Mouse (Mus musculus) heart, embryonic 10.5 days (tissue): ENCODE measurements around the gene Dvl2. TPM values are rescaled to one million over a fixed set of nuclear protein-coding genes. Genes with fewer than 3 reads are reported as not detected.
A peak's percentile ranks its signal among the peaks of the same experiment; 100 is the strongest.

Experiments
- DNase-seq: peaks from one replicate; pipeline ENCODE4 v3.0.0-alpha.2; 2017; ENCODE audit warnings: low spot score
- H3K27ac ChIP-seq: fragments of 300-500 bp; sonication (generic); 2 replicates; pipeline ENCODE4 v1.5.1; 2016; ENCODE audit warnings: mild to moderate bottlenecking
- H3K27me3 ChIP-seq: fragments of 300-500 bp; sonication (generic); 2 replicates; pipeline ENCODE4 v1.6.1; 2016; ENCODE audit warnings: mild to moderate bottlenecking; ENCODE audit not compliant: poor library complexity, insufficient read depth, severe bottlenecking
- H3K36me3 ChIP-seq: fragments of 300-500 bp; sonication (generic); 2 replicates; pipeline ENCODE4 v1.6.1; 2016; ENCODE audit warnings: mild to moderate bottlenecking, moderate library complexity
- H3K4me1 ChIP-seq: fragments of 300-500 bp; sonication (generic); 2 replicates; pipeline ENCODE4 v1.6.1; 2016; ENCODE audit warnings: mild to moderate bottlenecking
- H3K4me3 ChIP-seq: fragments of 300-500 bp; sonication (generic); 2 replicates; pipeline ENCODE4 v1.5.1; 2016; ENCODE audit warnings: mild to moderate bottlenecking, moderate library complexity
- H3K9me3 ChIP-seq: fragments of 300-500 bp; sonication (generic); 2 replicates; pipeline ENCODE4 v1.6.1; 2016; ENCODE audit warnings: mild to moderate bottlenecking, moderate library complexity
- WGBS: fragments of 180-500 bp; shearing (Covaris S2); methylation state at CpG from one replicate; pipeline ENCODE4 v1.1.7; 2016; 5-methylcytosine and 5-hydroxymethylcytosine counted together
- polyA plus RNA-seq: library from polyadenylated mRNA; unstranded; fragments of >200 nt; fragmentation: Nextera tagmentation; extraction: Ambion mirVana; gene quantifications from 2 replicates; pipeline ENCODE4 v1.2.1, GENCODE M21; 2016

Gene Dvl2
- polyA plus RNA-seq, 1 experiment from 2014 or later = 40.3 TPM

DNA sequence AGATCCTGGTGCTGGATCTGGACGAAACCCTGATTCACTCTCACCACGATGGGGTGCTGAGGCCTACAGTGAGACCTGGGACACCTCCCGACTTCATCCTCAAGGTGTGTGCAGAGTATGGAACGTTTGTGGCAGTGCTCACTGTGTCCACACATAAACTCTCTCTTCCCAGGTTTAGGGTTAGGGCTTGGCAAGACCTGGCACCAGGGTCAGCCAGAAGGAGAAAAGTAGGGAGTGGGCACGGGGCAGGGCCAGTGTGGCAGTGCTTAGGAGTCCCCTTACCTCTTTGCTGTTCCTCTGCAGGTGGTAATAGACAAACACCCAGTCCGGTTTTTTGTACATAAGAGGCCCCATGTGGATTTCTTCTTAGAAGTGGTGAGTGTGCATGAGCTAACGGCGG is 16.0 kb upstream of the Dvl2 start:
- no peak for DNase-seq
- no peaks in the 10 kb centered on the region for H3K9me3 ChIP-seq
- no peaks in the 10 kb centered on the region for H3K27me3 ChIP-seq
- no peak overlapping the region for H3K4me3 ChIP-seq
- no peak overlapping the region for H3K27ac ChIP-seq
- WGBS = 91% methylated on average over 8 of the region's 8 CpGs
- peaks cover 25% of the 10 kb centered on the region for H3K4me1 ChIP-seq
- H3K36me3 ChIP-seq = peaks cover 63% of the 10 kb centered on the region

GRCm38 (mm10) chr11:69989949-69990348 is 10.4 kb upstream of the Dvl2 start:
- WGBS = 82% methylated on average over 8 of the region's 8 CpGs
- DNase-seq = no peak
- no peak overlapping the region for H3K4me3 ChIP-seq
- no peaks in the 10 kb centered on the region for H3K9me3 ChIP-seq
- 0 out of 2 replicates have a peak overlapping the region, but pooled peaks have one; percentile 16 for H3K27ac ChIP-seq
- peaks cover 70% of the 10 kb centered on the region for H3K36me3 ChIP-seq
- no peaks in the 10 kb centered on the region for H3K27me3 ChIP-seq
- peaks cover 19% of the 10 kb centered on the region for H3K4me1 ChIP-seq

DNA sequence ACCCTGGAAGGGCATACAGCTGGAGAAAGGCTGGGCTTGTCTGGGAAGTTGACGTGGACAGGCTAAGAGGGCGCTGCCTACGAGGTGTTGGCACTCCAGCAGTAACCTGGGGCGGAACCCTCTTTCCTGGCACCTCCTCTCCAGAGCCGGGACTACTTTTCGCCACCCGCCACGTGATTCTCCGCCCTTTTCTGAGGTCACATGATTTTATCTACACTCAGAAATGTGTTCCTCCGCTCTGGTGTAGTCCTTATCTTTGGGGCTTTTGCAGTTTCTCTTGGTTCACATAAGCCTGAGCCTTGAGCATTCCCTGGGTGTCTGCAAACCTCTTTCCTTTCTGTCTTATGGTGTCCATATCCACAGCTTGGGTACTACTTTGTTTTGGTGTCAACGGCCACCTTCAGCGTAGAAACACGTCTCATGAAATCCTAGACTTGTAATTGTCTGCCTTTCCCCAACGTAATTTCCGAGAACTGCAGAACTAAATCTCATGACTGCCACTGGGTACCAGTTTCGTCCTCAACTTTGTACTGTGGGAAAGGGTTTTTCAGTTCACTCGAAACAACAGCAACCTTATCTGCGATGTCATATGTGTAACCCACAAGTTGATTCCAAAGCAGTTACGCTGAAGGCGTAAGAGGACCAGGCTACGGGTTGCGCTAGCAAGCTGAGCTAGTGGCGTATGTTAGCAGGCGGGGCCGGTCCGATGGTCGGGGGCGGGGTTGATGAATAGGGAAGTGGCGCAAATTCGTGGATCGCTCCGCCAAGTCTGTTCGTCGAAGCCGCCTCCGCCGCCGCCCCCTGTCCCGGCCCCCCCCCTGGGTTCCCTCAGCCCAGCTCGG is 9.3 kb upstream of the Dvl2 start, which contains the start of gene Gabarap:
Gabarap (plus strand) TSS at position 294 of the 842 bp plus-strand sequence.
- H3K4me1 ChIP-seq = peaks cover 19% of the 10 kb centered on the region
- H3K27ac ChIP-seq = peak within 1 kb of the TSS; percentile 95
- H3K27me3 ChIP-seq = no peaks in the 10 kb centered on the region
- under 1% methylated on average over 40 of the region's 40 CpGs for WGBS
- no peaks in the 10 kb centered on the region for H3K9me3 ChIP-seq
- peak within 1 kb of the TSS; percentile 83 for H3K4me3 ChIP-seq
- H3K36me3 ChIP-seq = peaks cover 61% of the 10 kb centered on the region
- peak; percentile 98 for DNase-seq

DNA sequence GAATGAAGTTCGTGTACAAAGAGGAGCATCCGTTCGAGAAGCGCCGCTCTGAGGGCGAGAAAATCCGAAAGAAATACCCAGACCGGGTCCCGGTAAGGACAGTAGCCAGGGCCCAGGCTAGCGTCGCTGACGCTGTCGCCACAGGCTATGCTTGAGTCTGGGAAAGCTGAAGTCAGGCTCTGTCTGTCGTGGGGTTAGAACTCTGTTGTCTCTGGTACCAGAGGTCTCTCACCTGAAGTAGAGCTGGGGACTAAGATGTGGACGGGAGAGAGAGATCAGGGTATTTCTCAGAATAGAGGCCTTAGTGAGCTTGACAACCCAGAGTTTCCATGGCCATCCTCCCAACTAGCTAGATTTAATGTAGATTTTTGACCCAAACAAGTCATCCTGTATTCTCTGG is 8.7 kb upstream of the Dvl2 start:
- H3K9me3 ChIP-seq = no peaks in the 10 kb centered on the region
- WGBS = under 1% methylated on average over 15 of the region's 15 CpGs
- peaks cover 55% of the 10 kb centered on the region for H3K36me3 ChIP-seq
- DNase-seq = no peak
- H3K4me3 ChIP-seq = peak overlapping the region; percentile 83
- no peaks in the 10 kb centered on the region for H3K27me3 ChIP-seq
- peak overlapping the region; percentile 95 for H3K27ac ChIP-seq
- H3K4me1 ChIP-seq = peaks cover 19% of the 10 kb centered on the region

- Histone ChIP-seq H3K27me3 (no peaks in the 10 kb centered on the region), H3K4me1 (peaks cover 25% of the 10 kb centered on the region), H3K9me3 (no peaks in the 10 kb centered on the region), H3K4me3 (peak overlapping the region; percentile 83), H3K27ac (peak overlapping the region; percentile 23; the same call in 1 of the 2 replicates), H3K36me3 (peaks cover 48% of the 10 kb centered on the region)
- no peak for DNase-seq
- 82% methylated on average over 10 of the region's 10 CpGs for WGBS
Measured at GRCm38 (mm10) chr11:69992396-69992795, 8.0 kb upstream of the Dvl2 start.

DNA sequence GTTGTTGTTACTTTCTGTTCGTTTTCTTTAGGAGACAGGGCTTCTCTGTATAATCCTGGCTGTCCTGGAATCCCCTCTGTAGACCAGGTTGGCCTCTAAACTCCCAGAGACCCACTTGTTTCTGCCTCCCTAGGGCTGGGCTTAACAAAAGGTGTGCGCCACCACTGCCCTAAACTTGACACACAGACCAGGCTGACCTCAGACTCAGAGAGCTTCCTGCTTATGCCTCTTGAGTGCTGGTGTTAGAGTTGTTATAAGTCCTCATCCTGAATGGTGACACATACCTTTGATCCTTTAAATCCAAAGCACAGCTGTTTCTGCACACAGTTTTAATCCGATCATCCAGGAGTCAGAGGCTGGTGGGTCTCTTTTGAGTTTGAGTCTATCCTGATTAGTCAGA is 7.5 kb upstream of the Dvl2 start:
- Histone ChIP-seq H3K4me3 (0 out of 2 replicates have a peak overlapping the region, but pooled peaks have one; percentile 83), H3K36me3 (peaks cover 47% of the 10 kb centered on the region), H3K27me3 (no peaks in the 10 kb centered on the region), H3K9me3 (no peaks in the 10 kb centered on the region), H3K4me1 (peaks cover 31% of the 10 kb centered on the region), H3K27ac (no peak overlapping the region)
- DNase-seq = no peak
- 85% methylated on average over 3 of the region's 3 CpGs for WGBS

DNA sequence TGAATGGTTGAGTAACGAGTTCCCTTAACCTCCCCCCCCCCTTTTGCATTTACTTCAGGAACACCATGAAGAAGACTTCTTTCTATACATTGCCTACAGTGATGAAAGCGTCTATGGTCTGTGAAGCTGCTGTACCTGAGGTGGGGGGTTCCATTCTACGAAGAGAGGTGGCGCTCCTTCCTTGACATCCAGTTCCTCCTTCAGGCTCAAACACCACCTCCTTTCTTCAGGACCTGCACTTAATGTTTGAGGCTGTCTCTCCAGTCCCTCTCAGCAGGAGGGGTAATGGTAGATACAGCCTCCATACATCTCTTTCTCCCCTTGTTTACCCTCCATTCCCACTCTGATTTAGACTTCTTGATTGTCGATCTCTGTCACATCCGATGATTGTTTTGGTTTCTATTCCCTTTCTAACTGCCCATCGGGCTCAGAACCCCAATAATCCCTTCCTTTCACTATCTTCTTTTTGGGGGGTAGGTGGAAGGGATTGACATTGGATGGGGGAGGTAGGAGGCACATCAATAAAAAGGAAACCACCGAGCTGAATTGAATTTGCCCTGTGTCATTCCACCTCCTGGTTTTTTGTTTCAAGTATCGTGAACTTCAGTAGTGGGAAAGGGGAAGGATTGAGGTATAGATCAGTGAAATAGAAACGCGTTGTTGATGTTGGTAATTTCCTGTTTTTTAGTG is 5.8 kb upstream of the Dvl2 start:
- Histone ChIP-seq H3K27me3 (no peaks in the 10 kb centered on the region), H3K4me3 (peak overlapping the region; percentile 99), H3K9me3 (no peaks in the 10 kb centered on the region), H3K4me1 (peaks cover 36% of the 10 kb centered on the region), H3K36me3 (peaks cover 47% of the 10 kb centered on the region), H3K27ac (no peak overlapping the region)
- no peak for DNase-seq
- 84% methylated on average over 11 of the region's 11 CpGs for WGBS

DNA sequence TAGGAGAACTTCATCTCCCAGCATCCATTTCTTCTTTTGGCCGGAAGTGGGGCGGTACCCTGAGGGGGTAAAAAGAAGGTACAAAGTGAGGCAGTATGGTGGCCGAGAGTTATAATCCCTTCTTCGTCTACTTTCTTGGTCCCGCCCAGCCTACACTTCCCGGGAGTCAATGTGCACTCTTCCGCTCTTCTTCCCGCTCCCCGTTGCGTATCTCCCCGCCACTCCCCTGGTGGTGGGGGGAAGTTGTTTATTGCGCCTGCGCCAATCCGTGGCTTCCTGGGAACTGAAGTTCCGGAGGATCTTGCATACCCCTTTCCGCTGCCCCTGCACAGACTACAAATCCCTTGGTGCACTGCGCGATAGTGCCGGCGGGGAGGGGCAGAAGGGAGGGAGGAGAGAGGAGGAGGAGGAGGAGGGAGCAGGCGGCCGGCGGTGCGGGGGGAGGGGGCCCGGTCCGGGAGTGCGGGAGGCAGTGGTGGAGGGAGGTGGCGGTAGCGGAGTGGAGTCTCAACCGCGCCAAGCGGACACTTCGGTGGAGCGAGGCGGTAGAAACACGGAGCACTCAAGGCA is 4.9 kb upstream of the Dvl2 start, which contains the start of gene Phf23:
Phf23 (plus strand) TSS at position 387 of the 570 bp plus-strand sequence.
- Histone ChIP-seq H3K36me3 (peaks cover 46% of the 10 kb centered on the region), H3K4me3 (peak within 1 kb of the TSS; percentile 99), H3K9me3 (no peaks in the 10 kb centered on the region), H3K4me1 (peaks cover 38% of the 10 kb centered on the region), H3K27me3 (no peaks in the 10 kb centered on the region), H3K27ac (peak within 1 kb of the TSS; percentile 97)
- under 1% methylated on average over 36 of the region's 36 CpGs for WGBS
- peak; percentile 99 for DNase-seq

- Histone ChIP-seq H3K27ac (peak overlapping the region; percentile 97), H3K9me3 (no peaks in the 10 kb centered on the region), H3K4me3 (peak overlapping the region; percentile 99), H3K27me3 (no peaks in the 10 kb centered on the region), H3K4me1 (peaks cover 38% of the 10 kb centered on the region), H3K36me3 (peaks cover 46% of the 10 kb centered on the region)
- 2% methylated on average over 64 of the region's 66 CpGs for WGBS
- DNase-seq = peak; percentile 84
Measured at GRCm38 (mm10) chr11:69996161-69997061, 4.0 kb upstream of the Dvl2 start.

DNA sequence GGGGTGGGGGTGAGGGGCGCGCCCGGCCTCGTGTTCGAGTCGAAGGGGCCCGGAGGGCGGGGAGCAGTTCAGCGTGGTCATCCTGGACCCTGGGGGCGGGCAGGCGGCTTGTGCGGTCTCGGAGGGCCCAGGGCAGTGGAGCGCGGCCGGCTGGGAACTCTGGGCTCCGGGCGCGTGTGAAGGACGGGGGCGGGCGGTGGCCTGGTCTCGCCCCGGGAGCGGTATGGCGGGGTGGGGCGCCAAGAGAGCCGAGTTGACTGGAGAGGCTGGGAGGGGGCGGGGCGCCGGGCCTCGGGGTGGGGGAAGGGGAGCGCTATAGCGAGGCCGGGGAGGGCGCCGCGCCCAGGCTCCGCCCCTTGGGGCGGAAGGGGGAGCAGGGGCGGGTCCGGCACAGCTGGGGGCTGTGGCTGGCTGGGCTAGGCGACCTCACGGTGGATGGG is 3.3 kb upstream of the Dvl2 start:
- Histone ChIP-seq H3K9me3 (no peaks in the 10 kb centered on the region), H3K4me3 (peak overlapping the region; percentile 99), H3K27ac (peak overlapping the region; percentile 97), H3K27me3 (no peaks in the 10 kb centered on the region), H3K36me3 (peaks cover 49% of the 10 kb centered on the region), H3K4me1 (peaks cover 45% of the 10 kb centered on the region)
- DNase-seq = peak; percentile 96
- under 1% methylated on average over 40 of the region's 44 CpGs for WGBS

- no peak overlapping the region for H3K27ac ChIP-seq
- H3K27me3 ChIP-seq = no peaks in the 10 kb centered on the region
- no peaks in the 10 kb centered on the region for H3K9me3 ChIP-seq
- DNase-seq = no peak
- H3K36me3 ChIP-seq = peaks cover 42% of the 10 kb centered on the region
- 0 out of 2 replicates have a peak overlapping the region, but pooled peaks have one; percentile 19 for H3K4me3 ChIP-seq
- H3K4me1 ChIP-seq = peaks cover 49% of the 10 kb centered on the region
- 91% methylated on average over 27 of the region's 27 CpGs for WGBS
Measured at GRCm38 (mm10) chr11:69998567-69999491, 1.6 kb upstream of the Dvl2 start.
